Mouse (Mus musculus) liver, postnatal 0 days (tissue): ENCODE measurements around the gene Ppp1r13b.

Experiments used
- CTCF ChIP-seq: sonication (generic); IDR thresholded peaks from 2 replicates; pipeline ENCODE4 v1.5.1; 2016; ENCODE audit warnings: antibody characterized with exemption, low read depth
- EP300 ChIP-seq: IDR thresholded peaks from 2 replicates; pipeline ENCODE4 v1.6.1; 2016; ENCODE audit warnings: antibody characterized with exemption, low read depth, mild to moderate bottlenecking

GRCm38 (mm10) chr12:111812611-111813010, 95.3 kb downstream of the Ppp1r13b start:
- no peak for TF ChIP-seq CTCF
- no peak for TF ChIP-seq EP300
